Mouse (Mus musculus): Measurements from ENCODE around the gene Anapc11. TPM values are rescaled to one million over a fixed set of nuclear protein-coding genes. Genes with fewer than 3 reads are reported as not detected.

Gene Anapc11
- polyA plus RNA-seq, 1 experiment, result 200 TPM

DNA sequence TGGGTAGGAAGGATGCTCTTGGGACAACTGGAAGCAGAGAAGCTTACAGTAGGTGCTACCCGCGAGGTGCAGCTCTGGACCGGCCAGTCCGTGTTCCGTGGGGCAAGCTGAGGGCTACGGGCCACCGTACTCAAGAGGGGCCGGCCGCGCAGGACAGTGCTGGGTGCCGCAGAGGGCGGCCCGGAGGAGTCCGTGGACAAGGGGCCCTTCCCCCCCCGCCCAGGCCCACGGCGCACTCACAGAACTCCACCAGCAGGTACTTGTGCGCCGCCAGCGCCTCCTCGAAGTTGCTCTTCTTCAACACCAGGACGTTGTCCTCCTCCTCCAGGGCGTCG is 25.8 kb upstream of the Anapc11 start:
- TF ChIP-seq GATA1 (IDR thresholded peaks at IDR 0.05; ENCODE audit: low read length), result no peak

DNA sequence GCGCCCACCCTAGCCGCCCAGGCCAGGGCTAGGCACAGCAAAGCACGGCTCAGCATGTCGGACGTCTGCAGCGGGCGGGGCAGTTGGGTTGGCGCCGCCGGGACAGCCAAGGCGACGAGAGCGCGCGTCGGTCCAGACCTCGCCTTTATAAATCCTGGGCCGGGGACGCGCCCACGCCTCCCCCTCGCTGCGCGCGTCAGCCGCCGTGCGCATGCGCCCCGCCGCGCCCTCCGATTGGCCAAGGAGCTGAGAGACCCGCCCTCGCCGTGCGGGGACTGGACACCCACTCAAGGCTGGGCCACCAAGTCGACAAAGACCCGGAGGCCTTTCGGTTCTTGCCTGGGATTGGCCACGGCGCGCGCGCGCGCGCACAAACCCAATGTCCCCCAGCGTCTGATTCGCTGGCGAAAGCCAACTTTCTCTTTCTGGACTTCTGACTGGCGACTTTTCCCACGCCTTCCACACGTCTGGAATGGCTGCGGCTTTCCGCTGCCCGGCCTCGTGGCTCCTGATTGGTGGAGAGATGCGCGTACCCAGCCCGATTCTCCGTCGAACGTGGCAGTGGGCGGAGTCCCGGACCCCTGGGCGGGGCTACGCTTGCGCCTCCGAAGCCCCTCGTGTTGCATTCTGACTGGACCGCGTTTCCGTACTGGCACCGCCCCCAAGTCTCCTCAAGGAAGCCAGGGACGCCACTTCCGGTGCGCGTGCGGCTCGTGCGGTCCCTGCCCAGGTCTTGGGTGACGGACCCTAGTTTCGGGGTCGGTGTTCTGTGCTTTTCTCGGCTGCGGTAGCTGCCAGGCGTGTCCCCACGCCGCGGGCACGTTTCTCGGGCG is 25.3 kb upstream of the Anapc11 start, which contains the start of gene P4hb:
Gene P4hb, minus strand, starts transcription at position 502 of the 833 bp plus-strand sequence.
- TF ChIP-seq GATA1 (IDR thresholded peaks at IDR 0.05; ENCODE audit: low read length), result no peak

DNA sequence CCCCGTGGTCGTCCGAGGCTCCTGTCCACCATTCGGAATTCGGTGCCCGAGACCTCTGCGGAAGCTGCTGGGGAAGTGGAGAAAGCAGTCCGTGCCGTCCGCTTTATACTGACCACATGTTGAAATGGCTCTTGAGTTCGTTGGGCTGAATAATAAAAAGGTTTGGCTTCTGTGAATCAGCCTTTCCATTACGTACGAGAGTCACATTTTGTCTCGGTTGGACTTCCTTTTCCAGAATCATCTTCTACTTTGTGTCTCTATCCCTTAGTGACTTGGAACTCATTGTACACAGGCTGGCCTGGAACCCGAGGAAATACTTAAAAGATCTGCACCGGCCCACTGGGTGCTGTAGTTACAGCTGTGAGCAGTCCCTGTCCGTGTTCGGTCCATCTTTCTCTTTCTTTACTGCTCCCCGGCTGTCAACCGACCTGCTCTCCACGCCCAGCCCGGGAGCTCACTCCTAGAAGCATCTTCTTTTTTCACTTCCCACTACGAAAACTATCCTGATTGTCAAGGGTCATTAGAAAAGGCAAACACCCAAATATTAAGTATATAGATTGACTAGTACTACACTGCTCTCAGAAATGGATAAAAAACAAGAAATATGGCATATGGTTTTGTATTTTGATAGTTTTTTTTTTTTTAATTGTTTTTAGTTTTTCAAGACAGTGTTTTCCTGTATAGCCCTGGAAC is 24.5 kb upstream of the Anapc11 start:
- TF ChIP-seq GATA1 (IDR thresholded peaks at IDR 0.05; ENCODE audit: low read length), result no peak

DNA sequence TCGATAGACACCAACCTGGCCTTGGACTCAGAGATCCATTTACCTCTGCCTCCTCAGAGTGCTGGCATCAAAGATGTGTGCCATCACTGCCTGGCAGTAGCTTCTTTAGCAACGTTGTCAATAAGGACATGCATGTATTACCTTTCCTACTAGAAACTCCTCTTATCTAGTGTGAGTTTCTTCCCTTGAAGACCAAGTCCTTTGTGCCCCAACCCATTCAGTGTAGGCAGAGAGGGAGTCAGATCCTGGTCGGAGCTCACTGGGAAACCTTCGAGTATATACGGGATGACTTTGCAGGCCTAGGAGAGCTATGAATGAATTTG is 24.0 kb upstream of the Anapc11 start:
- no peak for TF ChIP-seq GATA1 (IDR thresholded peaks at IDR 0.05; ENCODE audit: low read length)

DNA sequence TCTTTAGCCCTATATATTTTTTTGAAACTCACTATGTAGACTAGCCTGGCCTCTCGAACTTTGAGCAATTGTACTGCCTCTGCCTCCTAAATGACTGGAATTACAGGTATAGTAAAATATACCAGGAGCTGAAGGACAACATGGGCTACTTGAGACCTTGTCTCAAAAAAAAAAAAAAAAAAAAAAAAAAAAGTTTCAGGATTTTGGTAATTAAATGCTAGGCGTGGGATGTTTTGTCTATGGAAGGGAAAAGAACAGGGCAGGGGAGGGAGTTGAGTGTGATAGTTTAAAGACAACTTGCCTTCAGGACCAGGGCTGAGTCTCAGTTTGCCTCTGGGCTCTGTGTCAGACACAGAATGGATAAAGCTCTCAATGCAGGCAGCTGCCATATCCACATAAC is 23.2 kb upstream of the Anapc11 start:
- no peak for TF ChIP-seq GATA1 (IDR thresholded peaks at IDR 0.05; ENCODE audit: low read length)

DNA sequence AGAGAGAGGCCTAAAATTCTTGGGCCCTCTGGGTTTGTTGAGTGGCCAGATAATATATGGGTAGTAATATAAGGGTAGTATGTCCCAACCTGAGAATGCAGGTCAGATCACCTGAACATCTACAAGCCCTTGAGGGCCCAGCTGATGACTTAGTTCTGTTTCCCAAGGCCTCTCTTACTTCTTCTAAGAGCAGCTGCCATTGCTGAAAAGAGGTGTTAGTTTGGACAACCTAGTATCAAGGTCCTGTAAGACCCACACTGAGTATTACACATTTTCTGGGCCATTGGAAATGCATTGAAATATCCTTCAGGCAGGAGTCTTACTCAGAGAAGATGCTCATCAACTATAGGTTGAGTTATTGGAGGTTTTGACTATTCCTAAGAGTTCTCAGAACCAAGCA is 22.3 kb upstream of the Anapc11 start:
- TF ChIP-seq GATA1 (IDR thresholded peaks at IDR 0.05; ENCODE audit: low read length), result no peak

DNA sequence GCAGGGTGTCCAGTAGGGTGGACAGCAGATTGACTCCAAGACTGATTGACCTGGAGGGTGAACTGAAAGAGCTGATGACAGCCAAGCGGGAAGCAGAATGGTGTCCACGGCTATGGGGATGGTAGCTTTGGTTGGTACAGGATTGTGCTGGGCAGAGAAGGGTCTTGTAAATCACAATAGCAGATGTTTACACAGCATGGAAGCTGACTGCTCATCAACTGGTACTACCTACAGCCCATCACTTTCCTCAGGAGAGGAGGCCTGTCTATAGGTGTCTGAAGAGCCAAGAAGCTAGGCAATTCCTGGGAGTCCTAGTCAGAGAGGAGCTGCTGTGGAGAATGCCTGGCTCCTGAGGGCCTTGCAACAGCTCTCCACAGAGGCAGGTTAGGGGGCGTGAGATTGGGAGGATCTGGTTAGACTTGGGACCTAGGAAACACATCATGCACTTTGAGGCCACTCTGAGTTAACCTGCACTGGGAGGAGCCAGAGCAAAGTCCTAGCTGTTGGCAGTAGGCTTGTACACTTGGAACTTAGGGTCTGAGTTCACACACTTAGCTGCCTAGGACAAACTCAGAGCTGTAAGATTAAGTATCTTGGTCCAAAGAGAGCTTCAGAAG is 21.7 kb upstream of the Anapc11 start:
- no peak for TF ChIP-seq GATA1 (IDR thresholded peaks at IDR 0.05; ENCODE audit: low read length)

DNA sequence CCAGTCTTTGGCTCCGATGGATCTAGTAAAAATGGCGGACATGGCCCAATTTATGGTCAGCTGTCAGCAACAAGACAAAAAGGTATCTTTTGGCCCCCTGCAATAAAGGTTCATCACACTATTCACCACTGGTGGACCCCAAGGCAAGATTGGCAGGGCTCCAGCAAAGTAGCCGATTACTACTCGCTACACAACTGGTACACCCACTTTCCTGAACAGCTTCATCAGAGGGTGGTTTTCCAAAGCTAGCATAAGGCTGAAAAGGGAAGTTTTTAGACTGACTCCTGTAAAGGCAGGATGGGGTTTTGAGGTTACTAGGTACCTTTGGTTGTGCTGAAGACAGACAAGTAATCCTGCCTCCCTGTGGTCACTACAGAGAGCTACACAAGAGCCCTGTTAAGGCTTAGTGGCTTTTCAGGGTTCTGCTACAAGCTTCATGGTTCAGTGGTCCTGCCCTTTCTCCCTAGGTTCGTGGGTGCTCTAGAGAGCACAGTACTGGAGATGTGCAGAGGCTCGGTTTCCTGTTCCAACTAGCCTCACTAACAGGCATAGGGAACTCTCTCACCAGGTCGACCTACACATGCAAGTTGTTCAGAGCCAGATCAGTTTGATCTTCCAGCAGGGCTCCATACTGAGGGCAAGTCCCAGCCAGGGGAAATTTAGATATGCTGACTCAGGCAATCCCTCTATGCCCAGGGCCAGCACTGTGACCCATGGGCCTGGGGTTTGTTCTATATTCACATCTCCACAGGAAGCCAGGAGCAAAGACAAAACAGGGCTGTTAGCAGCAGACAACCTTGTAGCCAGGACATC is 20.8 kb upstream of the Anapc11 start:
- no peak for TF ChIP-seq GATA1 (IDR thresholded peaks at IDR 0.05; ENCODE audit: low read length)

DNA sequence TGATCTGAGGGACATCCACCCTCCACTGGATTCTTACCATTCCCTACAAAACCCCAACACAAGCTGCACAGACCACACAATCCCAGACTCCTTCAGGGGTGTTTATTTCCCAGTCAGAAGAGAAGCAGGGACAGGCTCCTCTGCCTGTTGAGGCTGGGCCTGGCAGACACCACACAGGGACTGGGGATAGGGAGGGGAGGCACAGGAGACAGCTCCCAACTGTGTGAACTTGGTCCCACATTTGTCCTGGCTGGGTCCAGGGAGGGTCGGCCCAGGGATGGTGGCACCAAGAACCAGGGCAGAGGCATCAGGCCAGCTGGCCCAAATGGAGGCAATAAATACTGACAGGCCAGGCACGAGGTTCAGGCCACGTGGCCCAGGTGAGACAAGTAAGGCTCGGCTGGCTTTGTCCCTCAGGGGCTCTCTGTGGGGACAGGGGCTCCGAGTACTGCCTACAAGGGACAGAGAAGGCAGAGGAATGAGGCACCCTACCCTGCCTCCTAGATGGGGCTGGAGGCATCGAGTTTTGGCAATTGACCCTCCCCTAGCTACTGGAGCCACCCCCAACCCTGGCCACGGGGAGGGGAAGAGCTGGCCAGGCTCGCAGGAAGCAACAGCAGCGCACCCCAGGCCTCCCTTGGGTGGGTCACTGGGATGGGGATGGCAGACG is 20.1 kb upstream of the Anapc11 start:
- TF ChIP-seq GATA1 (IDR thresholded peaks at IDR 0.05; ENCODE audit: low read length), result no peak

DNA sequence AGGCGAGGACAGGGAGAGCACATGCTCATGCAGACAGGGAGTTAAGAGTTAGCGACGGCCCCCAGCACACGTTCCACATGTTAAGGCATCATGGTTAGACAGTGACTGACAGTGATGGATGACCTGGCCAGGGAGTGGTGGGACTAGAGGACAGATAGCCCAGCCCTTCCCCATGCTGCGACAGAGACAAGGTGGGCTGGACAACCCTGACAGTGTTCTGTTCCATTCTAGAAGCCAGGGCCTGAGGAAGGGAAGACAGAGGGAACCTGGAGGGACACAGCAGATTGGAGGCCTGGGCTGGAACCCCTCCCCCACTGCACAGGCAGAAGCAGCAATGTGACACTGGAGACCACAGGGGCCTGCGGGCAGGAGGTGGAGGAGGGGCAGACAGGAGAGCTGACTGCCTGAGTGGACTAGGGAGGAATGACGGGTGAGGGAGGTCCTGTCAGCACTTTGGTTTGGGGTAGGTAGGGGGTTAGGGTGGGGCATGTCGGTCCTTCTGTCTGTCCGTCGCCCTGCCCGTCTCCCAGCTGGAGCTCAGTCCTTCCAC is 19.5 kb upstream of the Anapc11 start:
- TF ChIP-seq GATA1 (IDR thresholded peaks at IDR 0.05; ENCODE audit: low read length), result no peak

DNA sequence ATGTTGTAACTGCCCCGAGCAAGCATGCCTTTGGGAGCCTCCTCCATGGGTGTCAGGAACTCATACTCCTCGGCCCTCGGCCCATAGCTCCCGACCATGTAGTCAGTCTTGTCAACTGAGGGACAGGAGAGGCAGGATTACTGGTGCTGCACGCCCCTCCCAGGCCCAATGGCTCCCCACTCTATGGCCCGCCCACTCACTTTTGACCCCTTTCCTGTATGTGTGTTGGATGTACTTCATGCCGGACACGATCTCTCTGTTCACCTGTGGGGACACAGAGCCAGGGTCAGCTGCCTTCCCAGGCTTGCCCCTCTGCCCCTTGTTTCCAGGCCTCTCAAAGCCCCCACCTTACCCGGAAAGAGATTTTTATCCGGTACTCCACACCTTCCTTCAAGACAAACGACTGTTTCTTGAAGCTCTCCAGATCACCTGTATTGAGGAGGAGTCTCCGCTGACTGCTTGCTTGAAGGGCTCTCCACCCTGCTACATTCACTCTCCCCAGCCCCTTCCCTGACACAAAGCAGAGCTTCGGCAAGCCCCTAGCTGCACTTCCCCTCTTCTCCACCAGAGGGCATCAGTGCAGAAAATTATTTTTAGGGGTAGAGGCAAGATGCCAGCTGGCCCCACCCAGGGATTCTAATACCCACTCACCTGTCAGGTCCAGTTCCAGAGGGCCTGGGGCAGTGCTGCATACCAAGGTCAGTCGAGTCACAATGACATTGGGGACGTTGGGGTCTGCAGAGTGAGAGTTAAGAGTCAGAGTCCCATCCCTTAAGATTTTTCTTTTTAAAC is 18.7 kb upstream of the Anapc11 start:
- no peak for TF ChIP-seq GATA1 (IDR thresholded peaks at IDR 0.05; ENCODE audit: low read length)

DNA sequence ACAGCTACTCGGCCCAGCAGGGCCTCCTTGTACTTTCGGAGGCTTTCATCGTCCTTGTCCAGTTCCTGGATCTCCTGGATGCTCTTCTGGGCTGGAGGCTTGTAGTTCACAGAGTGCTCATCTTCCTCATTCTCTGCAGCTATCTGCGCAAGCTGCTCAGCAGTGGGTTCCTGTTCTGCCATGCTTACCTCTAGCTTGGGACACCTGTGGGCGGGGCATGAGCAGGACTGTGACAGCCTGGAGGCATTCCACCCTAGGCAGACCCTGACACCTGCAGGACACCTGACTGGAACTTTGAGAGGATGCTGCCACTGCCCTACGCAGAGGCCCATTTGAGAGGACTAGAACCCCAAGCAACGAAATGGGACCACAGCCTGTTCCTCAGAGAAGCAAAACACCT is 18.0 kb upstream of the Anapc11 start:
- TF ChIP-seq GATA1 (IDR thresholded peaks at IDR 0.05; ENCODE audit: low read length), result no peak

DNA sequence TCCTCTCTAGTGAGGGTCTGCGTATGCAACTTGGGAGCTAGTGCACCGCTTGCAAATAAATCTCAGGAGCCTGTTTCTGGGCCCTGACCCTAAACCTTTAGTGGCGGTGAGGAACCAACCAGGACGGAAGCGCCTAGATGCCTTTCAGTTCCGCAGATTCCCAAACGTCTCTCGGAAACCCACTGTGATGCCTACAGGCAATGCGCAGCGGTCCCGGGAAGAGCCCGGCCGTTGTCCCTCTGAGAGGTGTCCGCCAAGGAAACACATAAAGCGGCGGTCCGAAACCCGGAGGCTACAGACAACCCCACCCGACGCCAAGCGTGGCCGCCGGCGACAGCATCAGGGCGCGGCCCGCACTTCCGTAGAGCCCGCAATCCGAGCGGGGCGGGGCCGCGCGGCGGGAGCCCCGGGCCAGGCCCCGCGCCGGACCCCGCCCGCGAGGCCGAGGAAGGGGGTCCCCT is 17.3 kb upstream of the Anapc11 start:
- no peak for TF ChIP-seq GATA1 (IDR thresholded peaks at IDR 0.05; ENCODE audit: low read length)

Measured in G1E-ER4 (cell line).